Mouse (Mus musculus): ENCODE results near the gene Limd2. TPM values are rescaled to one million over a fixed set of nuclear protein-coding genes. Genes with fewer than 3 reads are reported as not detected.
"Not testable (repeated sequence)": the region's sequence is repeated elsewhere in the genome, so short reads cannot be mapped to it uniquely, and the experiment has no call there.

Limd2 gene
- polyA plus RNA-seq, 1 experiment from 2014 or later: 378 TPM

DNA sequence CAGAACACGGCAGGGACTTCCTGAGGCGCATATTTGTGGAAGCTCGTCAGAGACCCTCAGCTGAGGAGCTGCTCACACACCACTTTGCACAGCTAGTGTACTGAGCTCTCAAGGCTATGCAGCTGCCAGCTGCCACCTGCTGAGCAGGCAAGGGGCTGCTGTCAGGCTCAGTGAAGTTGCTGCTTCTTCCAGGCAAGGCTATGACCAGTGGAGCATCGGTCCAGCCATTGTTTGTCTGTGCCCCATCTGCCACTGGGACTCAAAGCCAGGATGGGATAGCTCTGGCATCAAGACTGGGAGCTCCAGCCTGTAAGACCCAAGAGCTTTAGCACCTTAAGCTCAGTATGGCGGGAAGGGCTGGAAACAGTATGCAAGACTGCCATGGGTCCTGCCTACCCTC, 6.6 kb downstream of the Limd2 start:
- no peak overlapping the region for H3K27ac ChIP-seq
- H3K9ac ChIP-seq: no peak overlapping the region
- 75% methylated on average over 5 of the region's 5 CpGs for WGBS
- peaks cover 35% of the 10 kb centered on the region for H3K4me1 ChIP-seq
- H3K27me3 ChIP-seq: no peaks in the 10 kb centered on the region
- ATAC-seq (ENCODE audit: low FRiP score, low read depth): 0 out of 2 replicates have a peak, but pooled peaks have one; percentile 26
- H3K9me3 ChIP-seq: no peaks in the 10 kb centered on the region
- H3K36me3 ChIP-seq: peaks cover 98% of the 10 kb centered on the region
- H3K4me3 ChIP-seq: no peak overlapping the region
- no peak overlapping the region for H3K4me2 ChIP-seq (replicated peaks)

DNA sequence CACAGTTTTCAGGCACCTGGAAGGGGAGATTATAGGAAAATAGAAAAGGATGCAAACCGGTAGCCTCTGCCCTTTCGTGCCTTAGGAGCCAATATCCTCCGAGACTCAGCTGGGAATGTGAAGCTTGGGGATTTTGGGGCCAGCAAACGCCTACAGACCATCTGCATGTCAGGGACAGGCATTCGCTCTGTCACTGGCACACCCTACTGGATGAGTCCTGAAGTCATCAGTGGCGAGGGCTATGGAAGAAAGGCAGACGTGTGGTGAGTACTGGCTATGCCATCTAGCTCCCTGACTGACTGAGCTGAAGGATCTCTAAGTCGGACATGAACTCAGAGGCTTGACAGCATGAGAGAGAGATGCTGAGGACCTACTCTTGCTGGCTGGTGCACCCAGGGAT, 8.5 kb downstream of the Limd2 start:
- Histone ChIP-seq H3K27me3 (no peaks in the 10 kb centered on the region), H3K9ac (no peak overlapping the region), H3K36me3 (peaks cover 99% of the 10 kb centered on the region), H3K4me1 (peaks cover 16% of the 10 kb centered on the region), H3K4me2 (replicated peaks) (no peak overlapping the region), H3K27ac (no peak overlapping the region), H3K9me3 (no peaks in the 10 kb centered on the region), H3K4me3 (no peak overlapping the region)
- 81% methylated on average over 8 of the region's 8 CpGs for WGBS
- no peak for ATAC-seq (ENCODE audit: low FRiP score, low read depth)

DNA sequence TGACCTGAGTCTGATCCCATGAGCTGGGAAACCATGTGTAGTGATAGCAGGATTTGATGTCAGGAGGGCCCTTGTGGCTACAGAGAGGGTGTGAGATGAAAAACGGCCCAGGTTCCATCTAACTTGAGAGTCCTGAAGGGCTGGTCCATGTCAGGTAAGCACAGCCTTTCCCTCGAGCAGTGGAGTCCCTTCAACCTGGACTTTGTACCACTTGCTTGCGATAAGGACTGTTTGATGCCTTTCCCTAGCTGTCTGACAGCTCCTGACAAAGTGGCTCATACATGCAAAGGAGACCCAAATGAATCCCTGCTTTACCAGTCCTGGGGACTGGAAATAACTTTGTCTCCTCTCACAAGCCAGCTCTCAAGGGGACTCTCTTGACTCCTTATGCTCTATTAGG, 9.4 kb downstream of the Limd2 start:
- Histone ChIP-seq H3K4me3 (no peak overlapping the region), H3K9ac (no peak overlapping the region), H3K4me1 (peaks cover 6% of the 10 kb centered on the region), H3K4me2 (replicated peaks) (no peak overlapping the region), H3K27me3 (no peaks in the 10 kb centered on the region), H3K27ac (no peak overlapping the region), H3K9me3 (no peaks in the 10 kb centered on the region), H3K36me3 (peaks cover 97% of the 10 kb centered on the region)
- 91% methylated on average over 3 of the region's 3 CpGs for WGBS
- ATAC-seq (ENCODE audit: low FRiP score, low read depth): no peak

DNA sequence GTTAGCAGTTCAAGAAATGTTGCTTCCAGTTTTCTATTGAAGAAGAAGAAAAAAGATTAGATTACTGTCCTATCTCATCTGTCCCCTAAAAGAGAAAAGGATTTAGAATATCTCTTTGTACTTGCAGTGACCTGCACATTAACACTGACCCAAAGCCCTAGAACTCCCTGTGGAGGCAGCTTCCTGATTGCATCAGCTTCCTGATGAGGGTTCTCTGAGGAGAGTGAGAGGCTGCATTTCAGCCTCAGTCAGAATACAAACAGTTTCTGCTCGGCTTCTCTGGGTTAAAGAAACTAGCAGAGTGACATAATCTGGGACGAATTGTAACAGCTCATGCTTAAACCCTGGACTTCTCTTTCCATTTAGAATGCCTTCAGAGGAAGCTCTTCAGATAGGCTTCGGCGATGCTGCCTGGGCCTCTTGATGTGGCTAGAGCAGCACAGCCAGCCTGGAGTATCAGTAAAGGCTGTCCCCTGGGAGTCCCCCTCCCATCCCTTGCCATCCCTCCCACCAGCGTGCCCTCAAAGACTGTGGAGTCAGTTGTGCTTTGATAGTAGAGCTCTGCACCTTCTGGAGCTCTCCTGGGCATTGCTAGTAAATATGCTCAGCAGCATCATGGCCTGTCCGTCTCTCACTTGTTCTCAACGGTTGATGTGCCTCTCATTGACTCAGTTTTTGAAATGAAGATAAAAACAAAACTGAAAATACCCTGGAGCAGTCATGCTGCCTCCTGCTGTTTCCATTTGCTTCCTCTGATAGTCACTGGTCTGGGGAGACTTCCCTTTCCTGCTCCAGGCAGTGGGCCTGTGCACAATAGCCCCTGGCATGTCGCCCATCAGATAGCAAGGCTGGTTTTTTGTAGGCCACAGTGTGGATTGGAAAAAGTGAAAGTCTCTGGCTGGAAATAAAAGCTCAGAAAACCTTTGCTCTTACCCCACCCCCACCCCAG, 25.8 kb downstream of the Limd2 start:
- Histone ChIP-seq H3K36me3 (peaks cover 52% of the 10 kb centered on the region), H3K27ac (peak overlapping the region; percentile 61; the same call in 1 of the 2 replicates), H3K27me3 (no peaks in the 10 kb centered on the region), H3K4me3 (no peak overlapping the region), H3K9me3 (no peaks in the 10 kb centered on the region), H3K4me2 (replicated peaks) (peak overlapping the region; percentile 28; the same call in 1 of the 2 replicates), H3K4me1 (no peaks in the 10 kb centered on the region), H3K9ac (no peak overlapping the region)
- ATAC-seq (ENCODE audit: low FRiP score, low read depth): no peak
- 53% methylated on average over 8 of the region's 8 CpGs for WGBS

DNA sequence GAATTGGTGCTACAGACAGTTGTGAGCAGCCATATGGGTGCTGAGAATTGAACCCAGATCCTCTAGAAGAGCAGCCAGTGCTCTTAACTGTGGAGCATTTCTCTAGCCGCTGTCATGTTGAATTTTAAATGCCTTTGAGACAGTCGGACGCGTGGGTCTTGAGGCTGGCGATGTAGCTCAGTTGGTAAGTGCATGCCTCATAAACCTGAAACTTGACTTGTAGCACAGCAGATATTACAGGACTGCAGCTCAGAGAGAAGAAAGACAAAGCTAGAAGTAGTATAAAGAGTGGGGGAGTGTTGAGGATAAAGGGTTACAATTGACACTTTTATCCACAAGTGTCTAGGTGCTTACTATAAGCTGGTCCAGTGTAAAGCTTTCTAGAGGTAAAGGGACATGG, 28.1 kb downstream of the Limd2 start:
- H3K27ac ChIP-seq: no peak overlapping the region
- H3K9ac ChIP-seq: no peak overlapping the region
- no peaks in the 10 kb centered on the region for H3K4me1 ChIP-seq
- no peak overlapping the region for H3K4me3 ChIP-seq
- peaks cover 55% of the 10 kb centered on the region for H3K36me3 ChIP-seq
- ATAC-seq (ENCODE audit: low FRiP score, low read depth): no peak
- WGBS: 95% methylated on average over 5 of the region's 5 CpGs
- H3K4me2 ChIP-seq (replicated peaks): no peak overlapping the region
- no peaks in the 10 kb centered on the region for H3K27me3 ChIP-seq
- H3K9me3 ChIP-seq: no peaks in the 10 kb centered on the region

DNA sequence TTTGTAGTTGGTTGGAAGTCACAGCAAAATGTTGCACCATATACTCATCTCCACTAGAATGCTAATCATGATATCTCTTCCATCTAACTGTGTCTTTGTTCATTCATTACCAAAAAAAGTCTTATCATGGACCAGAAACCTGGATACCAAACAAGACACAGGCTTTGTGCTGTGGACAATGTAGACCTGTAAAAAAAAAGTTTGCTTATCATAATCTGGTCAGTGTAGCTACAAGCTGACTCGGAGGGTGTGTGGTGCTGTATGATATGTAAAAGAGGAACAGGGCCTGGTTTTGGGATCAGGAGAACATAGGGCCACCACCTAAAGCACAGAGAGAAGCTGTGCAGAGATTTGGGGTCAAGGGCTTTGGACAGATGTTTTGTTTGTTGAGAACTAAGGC, 31.2 kb downstream of the Limd2 start:
- ATAC-seq (ENCODE audit: low FRiP score, low read depth): no peak

DNA sequence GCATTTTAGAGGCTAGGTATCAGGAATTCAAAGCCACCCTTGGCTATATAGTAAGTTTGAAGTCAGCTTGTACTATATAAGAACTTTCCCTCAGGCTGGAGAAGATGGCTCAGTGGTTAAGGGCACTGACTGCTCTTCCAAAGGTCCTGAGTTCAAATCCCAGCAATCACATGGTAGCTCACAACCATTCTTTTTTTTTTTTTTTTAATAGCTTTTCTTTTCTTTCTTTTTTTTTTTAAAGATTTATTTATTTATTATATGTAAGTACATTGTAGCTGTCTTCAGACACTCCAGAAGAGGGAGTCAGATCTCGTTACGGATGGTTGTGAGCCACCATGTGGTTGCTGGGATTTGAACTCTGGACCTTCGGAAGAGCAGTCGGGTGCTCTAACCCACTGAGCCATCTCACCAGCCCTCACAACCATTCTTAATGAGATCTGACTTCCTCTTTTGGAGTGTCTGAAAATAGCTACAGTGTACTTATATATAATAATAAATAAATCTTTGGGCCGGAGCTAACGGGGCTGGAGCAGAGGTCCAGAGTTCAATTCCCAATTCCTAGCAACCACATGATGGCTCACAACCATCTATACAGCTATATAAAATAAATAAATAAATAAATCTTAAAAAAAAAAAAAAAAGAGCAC, 33.8 kb downstream of the Limd2 start:
- H3K4me1 ChIP-seq; H3K9me3 ChIP-seq; H3K4me2 ChIP-seq (replicated peaks); H3K27ac ChIP-seq; H3K9ac ChIP-seq; ATAC-seq (ENCODE audit: low FRiP score, low read depth); H3K27me3 ChIP-seq; H3K4me3 ChIP-seq: not testable (repeated sequence)
- 94% methylated on average over 6 of the region's 6 CpGs for WGBS
- peaks cover 71% of the 10 kb centered on the region for H3K36me3 ChIP-seq

More for the DNA sequence above, 31.2 kb downstream of the Limd2 start:
- Histone ChIP-seq H3K9me3 (no peaks in the 10 kb centered on the region), H3K4me1 (no peaks in the 10 kb centered on the region), H3K36me3 (peaks cover 52% of the 10 kb centered on the region), H3K4me2 (replicated peaks) (no peak overlapping the region), H3K27me3 (no peaks in the 10 kb centered on the region), H3K4me3 (no peak overlapping the region), H3K9ac (no peak overlapping the region), H3K27ac (no peak overlapping the region)
- 92% methylated on average over 1 of the region's 1 CpGs for WGBS

DNA sequence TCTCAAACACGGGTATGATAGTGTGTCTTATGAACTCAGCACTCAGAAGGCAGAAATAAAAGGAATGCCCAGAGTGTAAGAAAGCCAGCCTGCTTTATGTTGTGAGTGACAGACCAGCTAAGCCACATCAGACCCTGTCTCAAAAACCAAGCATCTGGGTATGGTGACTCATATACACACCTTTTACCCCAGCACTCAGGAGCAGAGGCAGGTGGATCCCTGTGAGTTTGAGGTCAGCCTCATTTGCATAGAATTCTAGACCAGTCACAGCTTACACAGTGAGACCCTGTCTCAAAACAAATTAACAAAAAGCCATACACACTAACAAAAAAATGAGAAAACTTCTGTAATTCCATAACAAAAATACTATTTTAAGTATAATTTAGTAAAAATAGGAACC, 34.8 kb downstream of the Limd2 start:
- no peak overlapping the region for H3K9ac ChIP-seq
- peaks cover 79% of the 10 kb centered on the region for H3K36me3 ChIP-seq
- no peaks in the 10 kb centered on the region for H3K4me1 ChIP-seq
- H3K27me3 ChIP-seq: no peaks in the 10 kb centered on the region
- ATAC-seq (ENCODE audit: low FRiP score, low read depth): no peak
- WGBS: 81% methylated on average over 1 of the region's 1 CpGs
- no peak overlapping the region for H3K4me3 ChIP-seq
- H3K27ac ChIP-seq: no peak overlapping the region
- no peaks in the 10 kb centered on the region for H3K9me3 ChIP-seq
- no peak overlapping the region for H3K4me2 ChIP-seq (replicated peaks)

DNA sequence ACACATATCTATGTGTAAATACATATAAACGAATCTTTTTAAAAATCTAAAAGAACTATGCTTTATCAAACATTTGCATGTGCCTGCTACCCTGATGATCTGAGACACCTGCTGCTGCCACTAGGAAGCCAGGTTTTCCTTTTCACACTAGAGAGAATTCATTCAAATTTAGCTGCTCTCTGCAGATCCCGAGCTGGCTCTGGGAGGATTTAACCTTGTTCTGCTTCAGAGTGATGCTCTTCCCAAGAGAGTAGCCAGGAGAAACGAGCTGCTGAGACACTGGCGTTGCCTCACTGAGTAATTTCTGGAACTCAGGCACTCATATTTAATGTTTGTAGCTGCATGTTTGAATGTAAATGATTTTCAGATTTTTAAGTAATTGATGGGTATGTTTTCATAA, 35.9 kb downstream of the Limd2 start:
- Histone ChIP-seq H3K27me3 (no peaks in the 10 kb centered on the region), H3K4me1 (no peaks in the 10 kb centered on the region), H3K9me3 (no peaks in the 10 kb centered on the region), H3K4me2 (replicated peaks) (no peak overlapping the region), H3K27ac (no peak overlapping the region), H3K4me3 (no peak overlapping the region), H3K9ac (no peak overlapping the region), H3K36me3 (peaks cover 75% of the 10 kb centered on the region)
- ATAC-seq (ENCODE audit: low FRiP score, low read depth): no peak
- WGBS: 79% methylated on average over 4 of the region's 4 CpGs

DNA sequence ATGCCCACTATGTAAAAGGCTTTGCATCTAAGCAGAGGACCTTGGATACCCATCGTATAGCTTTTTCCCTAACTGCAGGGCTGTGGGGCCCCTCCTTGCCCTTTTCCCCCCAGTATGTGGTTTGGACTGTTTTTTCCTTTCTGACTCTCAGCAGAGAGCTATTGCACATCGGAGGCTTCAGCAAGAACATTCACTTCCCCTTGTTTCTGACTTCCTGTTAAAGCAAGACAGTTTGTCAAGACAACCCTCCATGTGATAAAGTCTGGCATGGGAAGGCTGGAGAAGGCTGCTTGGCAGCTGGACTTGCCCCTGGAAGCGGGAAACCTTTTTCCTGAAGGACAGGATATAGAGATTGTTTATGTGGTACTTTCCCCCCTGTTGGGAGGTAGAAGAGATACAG, 37.9 kb downstream of the Limd2 start:
- no peak overlapping the region for H3K27ac ChIP-seq

DNA sequence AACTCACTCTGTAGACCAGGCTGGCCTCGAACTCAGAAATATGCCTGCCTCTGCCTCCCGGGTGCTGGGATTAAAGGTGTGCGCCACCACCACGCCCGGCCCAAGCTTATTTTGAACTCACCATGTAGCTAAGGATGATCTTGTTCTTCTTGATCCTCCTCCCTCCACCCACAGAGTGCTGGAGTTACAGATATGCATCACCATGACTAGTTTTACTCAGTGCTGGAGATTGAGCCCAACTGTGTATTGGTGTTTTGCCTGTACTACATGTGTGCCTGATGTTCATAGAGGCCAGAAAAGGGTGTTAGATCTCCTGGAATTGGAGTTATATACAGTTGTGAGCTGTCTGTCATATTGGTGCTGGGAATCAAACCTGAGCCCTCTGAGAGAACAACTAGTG, 38.4 kb downstream of the Limd2 start:
- H3K4me1 ChIP-seq: no peaks in the 10 kb centered on the region
- no peak overlapping the region for H3K27ac ChIP-seq
- H3K4me3 ChIP-seq: no peak overlapping the region
- peaks cover 83% of the 10 kb centered on the region for H3K36me3 ChIP-seq
- no peak overlapping the region for H3K4me2 ChIP-seq (replicated peaks)
- no peak for ATAC-seq (ENCODE audit: low FRiP score, low read depth)
- H3K9ac ChIP-seq: no peak overlapping the region
- 93% methylated on average over 5 of the region's 5 CpGs for WGBS
- no peaks in the 10 kb centered on the region for H3K9me3 ChIP-seq
- no peaks in the 10 kb centered on the region for H3K27me3 ChIP-seq

More for the DNA sequence above, 37.9 kb downstream of the Limd2 start:
- 84% methylated on average over 3 of the region's 3 CpGs for WGBS
- H3K9me3 ChIP-seq: no peaks in the 10 kb centered on the region
- H3K4me2 ChIP-seq (replicated peaks): no peak overlapping the region
- H3K4me3 ChIP-seq: no peak overlapping the region
- no peaks in the 10 kb centered on the region for H3K4me1 ChIP-seq
- no peak overlapping the region for H3K9ac ChIP-seq
- H3K27me3 ChIP-seq: no peaks in the 10 kb centered on the region
- no peak for ATAC-seq (ENCODE audit: low FRiP score, low read depth)
- peaks cover 78% of the 10 kb centered on the region for H3K36me3 ChIP-seq

DNA sequence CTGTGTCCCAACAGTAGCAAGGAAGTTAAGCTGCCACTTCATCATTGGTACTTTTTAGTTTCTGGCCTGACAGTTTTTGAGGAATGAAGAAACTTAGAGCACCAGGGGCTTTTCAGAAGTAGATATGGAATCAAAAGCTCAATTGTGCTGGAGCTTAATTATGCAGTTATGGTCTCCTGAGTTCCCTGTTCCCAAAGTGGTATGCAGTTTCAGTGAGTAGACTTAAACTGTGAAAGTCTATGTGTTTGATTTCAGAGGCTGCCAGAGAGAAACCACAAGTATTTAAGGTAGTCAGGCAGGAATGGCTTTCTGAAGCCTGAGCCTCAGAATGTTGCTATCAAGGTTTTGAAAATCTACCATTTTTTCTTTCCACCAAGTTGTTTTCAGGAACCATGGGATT, 49.0 kb downstream of the Limd2 start:
- Histone ChIP-seq H3K27me3 (no peaks in the 10 kb centered on the region), H3K4me1 (no peaks in the 10 kb centered on the region), H3K36me3 (peaks cover 43% of the 10 kb centered on the region), H3K4me3 (no peak overlapping the region), H3K9ac (no peak overlapping the region), H3K4me2 (replicated peaks) (no peak overlapping the region), H3K27ac (peak overlapping the region; percentile 17; the same call in 1 of the 2 replicates), H3K9me3 (no peaks in the 10 kb centered on the region)
- no peak for ATAC-seq (ENCODE audit: low FRiP score, low read depth)

Data from limb, embryonic 13.5 days (tissue).